Comparison of ENCODE assay signal across 10 mouse cellular contexts in the genomic region with DNA sequence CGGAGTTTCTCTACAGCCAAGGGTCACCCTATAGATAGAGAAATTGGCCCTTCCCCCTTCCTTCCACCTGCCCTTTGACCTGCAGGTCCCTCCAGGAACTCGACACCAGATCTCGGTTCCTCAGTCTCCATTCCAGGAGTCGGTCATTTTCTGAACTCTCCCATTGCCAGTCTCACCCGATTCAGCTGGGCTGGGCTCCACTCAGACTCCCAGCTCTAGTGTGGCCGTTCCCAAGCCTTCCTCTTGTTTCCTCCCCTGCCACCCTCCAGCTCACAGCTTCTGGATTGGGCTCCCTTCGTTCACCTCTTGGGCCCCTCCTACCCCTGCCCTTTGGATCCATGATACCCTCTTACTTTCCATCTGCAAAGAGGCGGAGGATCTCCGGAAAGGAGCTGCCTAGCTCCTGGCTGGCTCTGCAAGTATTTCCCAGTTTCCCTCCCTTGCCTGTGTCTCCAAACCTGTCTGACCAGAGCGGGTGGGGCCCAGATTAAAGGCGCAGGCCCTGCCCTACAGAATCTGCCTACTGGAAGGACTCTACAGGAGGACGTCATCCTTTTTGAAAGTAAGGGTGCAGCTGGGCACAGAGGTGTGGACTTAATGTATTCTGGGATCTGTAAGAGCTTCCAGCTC. TPM values are rescaled to one million over a fixed set of nuclear protein-coding genes. Genes with fewer than 3 reads are reported as not detected.
DNase-seq lines count a peak whose midpoint lies in the region; ATAC-seq and TF ChIP-seq lines count a peak whose summit lies in the region.
"Had no signal": no experiment of that assay in that cellular context is flagged by ENCODE, and none has a peak within 500 bp of the region (broad histone marks: within the 10 kb centered on the region; RNA-seq: fewer than 3 reads in every experiment).

No protein-coding gene starts in this region.

- WGBS in embryonic facial prominence, embryonic 12.5 days: 41% methylated on average over 12 of the region's 12 CpGs
- 21% methylated on average over 12 of the region's 12 CpGs for WGBS in large intestine, adult 2 months
- WGBS in thymus, adult 2 months: 91% methylated on average over 12 of the region's 12 CpGs
- WGBS in cerebellum, adult 2 months: 70% methylated on average over 12 of the region's 12 CpGs

- H3K36me3 ChIP-seq in embryonic facial prominence, embryonic 12.5 days: peaks cover 6% of the 10 kb centered on the region
- H3K36me3 ChIP-seq in thymus, adult 2 months (ENCODE audit: control insufficient read depth, insufficient read depth, low read length): no peaks in the 10 kb centered on the region

- H3K4me3 ChIP-seq in gastrocnemius, adult 2 months: peak overlapping the region; percentile 89
- H3K4me3 ChIP-seq in embryonic facial prominence, embryonic 12.5 days: no peak overlapping the region
- no peak overlapping the region for H3K4me3 ChIP-seq in thymus, adult 2 months (ENCODE audit: control insufficient read depth, insufficient read depth, low read length)
- no peak overlapping the region for H3K4me3 ChIP-seq in cerebellum, adult 2 months (replicated peaks; ENCODE audit: insufficient read depth, low read depth, low read length)

- intact Hi-C loops in gastrocnemius, adult 2 months (cut with DNase I): no loop called here

- DNase-seq in gastrocnemius, adult 2 months: no peak
- no peak for DNase-seq in gastrocnemius, postnatal 4 days (ENCODE audit: low spot score in 2 of 2)
- DNase-seq in large intestine, adult 2 months (ENCODE audit: low read depth, low spot score): peak; percentile 89
- peak; percentile 31 for DNase-seq in lung, postnatal 14 days
- DNase-seq in right cerebral cortex, postnatal 4 days: no peak
- no peak for DNase-seq in thymus, adult 2 months
- no peak for DNase-seq in cerebellum, adult 2 months
- DNase-seq: retina, postnatal 1 day had no signal

- peaks cover 30% of the 10 kb centered on the region for H3K4me1 ChIP-seq in embryonic facial prominence, embryonic 12.5 days
- H3K4me1 ChIP-seq in thymus, adult 2 months (replicated peaks; ENCODE audit: control insufficient read depth, insufficient read depth, low read length): peaks cover 10% of the 10 kb centered on the region
- H3K4me1 ChIP-seq in cerebellum, adult 2 months (ENCODE audit: control insufficient read depth, insufficient read depth, low read length): peaks cover 6% of the 10 kb centered on the region

- peak overlapping the region; percentile 79 for H3K4me2 ChIP-seq in embryonic facial prominence, embryonic 12.5 days (replicated peaks)

- no peak for TF ChIP-seq CTCF in gastrocnemius, adult 2 months (IDR thresholded peaks at IDR 0.05)
- TF ChIP-seq CTCF in thymus, adult 2 months (IDR thresholded peaks at IDR 0.05; ENCODE audit: borderline replicate concordance, control insufficient read depth, extremely low read depth, insufficient read depth, low read length, poor library complexity): no peak
- TF ChIP-seq CTCF in cerebellum, adult 2 months (IDR thresholded peaks at IDR 0.05; ENCODE audit: borderline replicate concordance, insufficient read depth, low read depth, low read length): no peak

- ATAC-seq in embryonic facial prominence, embryonic 12.5 days (ENCODE audit: insufficient number of reproducible peaks, insufficient read depth, low FRiP score, low TSS enrichment): no peak

- H3K27me3 ChIP-seq in embryonic facial prominence, embryonic 12.5 days: no peaks in the 10 kb centered on the region
- no peaks in the 10 kb centered on the region for H3K27me3 ChIP-seq in thymus, adult 2 months (ENCODE audit: control insufficient read depth, insufficient read depth, low read length)
- no peaks in the 10 kb centered on the region for H3K27me3 ChIP-seq in cerebellum, adult 2 months (ENCODE audit: control insufficient read depth, insufficient read depth, low read length)
- H3K27me3 ChIP-seq: megakaryocyte, embryonic 14.5 days had no signal

- peak overlapping the region; percentile 98 for H3K27ac ChIP-seq in gastrocnemius, adult 2 months
- H3K27ac ChIP-seq in embryonic facial prominence, embryonic 12.5 days: 0 out of 2 replicates have a peak overlapping the region, but pooled peaks have one; percentile 25
- H3K27ac ChIP-seq in thymus, adult 2 months (ENCODE audit: control insufficient read depth, insufficient read depth, low read length): no peak overlapping the region
- H3K27ac ChIP-seq in cerebellum, adult 2 months (ENCODE audit: insufficient read depth, low read length): no peak overlapping the region

- 0 out of 2 replicates have a peak overlapping the region, but pooled peaks have one; percentile 89 for H3K9ac ChIP-seq in embryonic facial prominence, embryonic 12.5 days

- no peaks in the 10 kb centered on the region for H3K9me3 ChIP-seq in embryonic facial prominence, embryonic 12.5 days
- H3K9me3 ChIP-seq: megakaryocyte, embryonic 14.5 days had no signal

- no peak for TF ChIP-seq POLR2A in thymus, adult 2 months (IDR thresholded peaks at IDR 0.05; ENCODE audit: control insufficient read depth, extremely low read depth, insufficient read depth, low read length, poor library complexity)
- no peak for TF ChIP-seq POLR2A in cerebellum, adult 2 months (IDR thresholded peaks at IDR 0.05; ENCODE audit: borderline replicate concordance, insufficient read depth, low read length)

RNA-seq across cellular contexts. Expression of a gene that starts 1.8 kb away (rescaled TPM):
- 1 to 10 TPM; 2.0 to 2.1 TPM for total RNA-seq in gastrocnemius, adult 2 months (2021)
- total RNA-seq in gastrocnemius, postnatal 4 days (2021): 1 to 10 TPM; 2.2 to 2.3 TPM
- polyA plus RNA-seq in embryonic facial prominence, embryonic 12.5 days (2016; fragmentation: Nextera tagmentation; extraction: Ambion mirVana): 4.5 and 4.8 TPM in 2 replicates
- 30.3 and 41.6 TPM in 2 replicates for polyA plus RNA-seq in large intestine, adult 2 months (2012; rRNA removed)
- polyA plus RNA-seq in thymus, adult 2 months (2012; rRNA removed): 8.9 and 10.4 TPM in 2 replicates
- 0.81 and 1.3 TPM in 2 replicates for polyA plus RNA-seq in cerebellum, adult 2 months (2012; rRNA removed)

RNA-seq across cellular contexts. Expression of a gene that starts 1.9 kb away (rescaled TPM):
- total RNA-seq in gastrocnemius, adult 2 months (2021): 10 to 100 TPM; 38.1 to 48.2 TPM
- 10 to 100 TPM; 46.1 to 46.4 TPM for total RNA-seq in gastrocnemius, postnatal 4 days (2021)
- polyA plus RNA-seq in embryonic facial prominence, embryonic 12.5 days (2016; fragmentation: Nextera tagmentation; extraction: Ambion mirVana): 65.1 and 74.4 TPM in 2 replicates
- 50.2 and 69.8 TPM in 2 replicates for polyA plus RNA-seq in large intestine, adult 2 months (2012; rRNA removed)
- polyA plus RNA-seq in thymus, adult 2 months (2012; rRNA removed): 151 and 159 TPM in 2 replicates
- 103 and 115 TPM in 2 replicates for polyA plus RNA-seq in cerebellum, adult 2 months (2012; rRNA removed)

RNA-seq across cellular contexts. Expression of a gene that starts 9.3 kb away (rescaled TPM):
- total RNA-seq in gastrocnemius, adult 2 months (2021): 10 to 100 TPM; 39.0 to 39.8 TPM
- 10 to 100 TPM; 64.8 to 76.3 TPM for total RNA-seq in gastrocnemius, postnatal 4 days (2021)
- 169 and 174 TPM in 2 replicates for polyA plus RNA-seq in embryonic facial prominence, embryonic 12.5 days (2016; fragmentation: Nextera tagmentation; extraction: Ambion mirVana)
- 194 and 196 TPM in 2 replicates for polyA plus RNA-seq in large intestine, adult 2 months (2012; rRNA removed)
- polyA plus RNA-seq in thymus, adult 2 months (2012; rRNA removed): 201 and 237 TPM in 2 replicates
- 109 and 110 TPM in 2 replicates for polyA plus RNA-seq in cerebellum, adult 2 months (2012; rRNA removed)

RNA-seq across cellular contexts. Expression of a gene that starts 30.2 kb away (rescaled TPM):
- under 1 TPM; 0.15 to 0.56 TPM for total RNA-seq in gastrocnemius, adult 2 months (2021)
- 1 to 10 TPM; 1.6 to 1.8 TPM for total RNA-seq in gastrocnemius, postnatal 4 days (2021)
- 2.8 and 3.3 TPM in 2 replicates for polyA plus RNA-seq in embryonic facial prominence, embryonic 12.5 days (2016; fragmentation: Nextera tagmentation; extraction: Ambion mirVana)
- 2.4 and 3.2 TPM in 2 replicates for polyA plus RNA-seq in large intestine, adult 2 months (2012; rRNA removed)
- 1.2 and 2.0 TPM in 2 replicates for polyA plus RNA-seq in thymus, adult 2 months (2012; rRNA removed)
- 74.2 and 81.5 TPM in 2 replicates for polyA plus RNA-seq in cerebellum, adult 2 months (2012; rRNA removed)

RNA-seq across cellular contexts. Expression of a gene that starts 37.2 kb away (rescaled TPM):
- 100 to 1,000 TPM in 1 of 2 experiments, 10 to 100 TPM in 1; 96.7 to 119 TPM for total RNA-seq in gastrocnemius, adult 2 months (2021)
- total RNA-seq in gastrocnemius, postnatal 4 days (2021): 100 to 1,000 TPM; 231 to 248 TPM
- 600 and 614 TPM in 2 replicates for polyA plus RNA-seq in embryonic facial prominence, embryonic 12.5 days (2016; fragmentation: Nextera tagmentation; extraction: Ambion mirVana)
- 159 and 172 TPM in 2 replicates for polyA plus RNA-seq in large intestine, adult 2 months (2012; rRNA removed)
- 166 and 205 TPM in 2 replicates for polyA plus RNA-seq in thymus, adult 2 months (2012; rRNA removed)
- 189 and 197 TPM in 2 replicates for polyA plus RNA-seq in cerebellum, adult 2 months (2012; rRNA removed)

Comparison
In these comparisons a context has a peak if more than half of its experiments do, and no peak if none do; other contexts are left out.
1. DNase-seq: peak in large intestine, adult 2 months (single experiment) and lung, postnatal 14 days (single experiment); none in gastrocnemius, adult 2 months (single experiment), gastrocnemius, postnatal 4 days (0 of 2), right cerebral cortex, postnatal 4 days (single experiment), thymus, adult 2 months (single experiment) and cerebellum, adult 2 months (0 of 2).
2. H3K27ac ChIP-seq: peak in gastrocnemius, adult 2 months (single experiment) and embryonic facial prominence, embryonic 12.5 days (single experiment); none in thymus, adult 2 months (single experiment) and cerebellum, adult 2 months (single experiment).